Mouse (Mus musculus) bone marrow macrophage, adult 2 months (primary cell): ENCODE results near the gene E130116L18Rik.

ENCODE experiments used
- CTCF ChIP-seq: IDR thresholded peaks from 2 replicates; pipeline ENCODE4 v1.5.1; 2012; ENCODE audit warnings: low read depth, mild to moderate bottlenecking, low read length, moderate library complexity
- POLR2A ChIP-seq: IDR thresholded peaks from 2 replicates; pipeline ENCODE4 v1.6.1; 2012; ENCODE audit warnings: mild to moderate bottlenecking, low read depth, low read length, borderline replicate concordance

GRCm38 (mm10) chr5:25190521-25190920 lies 32.4 kb downstream of the E130116L18Rik start:
- no peak for TF ChIP-seq POLR2A
- TF ChIP-seq CTCF: no peak
